Mouse (Mus musculus) layer of hippocampus, adult 18-20 months (tissue): ENCODE results near the gene Plpp3. TPM values are rescaled to one million over a fixed set of nuclear protein-coding genes. Genes with fewer than 3 reads are reported as not detected.
A peak's percentile ranks its signal among the peaks of the same experiment; 100 is the strongest.
"Not testable (repeated sequence)": the region's sequence is repeated elsewhere in the genome, so short reads cannot be mapped to it uniquely, and the experiment has no call there.

Source experiments
- DNase-seq, 2 experiments: peaks; one replicate each; pipeline ENCODE4 v3.0.0; 2022; ENCODE audit warnings: low spot score in 2 of 2
- total RNA-seq, 2 experiments: library from RNA; stranded (reverse); gene quantifications; 2 replicates each; pipeline ENCODE4 v1.2.3; 2021

Gene Plpp3
- total RNA-seq, 2 experiments from 2014 or later: 206 to 214 TPM

DNA sequence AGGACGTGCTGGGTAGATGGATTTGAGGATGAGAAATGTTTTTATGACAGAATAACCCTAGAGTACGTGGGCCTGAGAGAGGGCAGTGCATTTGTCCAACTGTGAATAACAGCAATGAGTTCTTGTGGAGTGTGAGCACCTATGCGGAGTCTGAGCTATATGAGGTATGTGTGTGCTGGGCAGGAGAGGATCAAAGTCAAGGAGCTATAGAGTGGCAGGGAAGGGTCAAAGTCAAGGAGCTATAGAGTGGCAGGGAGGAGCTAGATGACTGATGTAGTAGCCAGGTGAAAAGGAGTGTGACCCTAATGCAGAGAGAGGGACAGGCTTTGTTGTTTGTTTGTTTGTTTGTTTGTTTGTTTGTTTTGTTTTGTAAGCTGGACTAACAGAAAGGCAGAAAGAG is 98.0 kb downstream of the Plpp3 start:
- DNase-seq: no peak

DNA sequence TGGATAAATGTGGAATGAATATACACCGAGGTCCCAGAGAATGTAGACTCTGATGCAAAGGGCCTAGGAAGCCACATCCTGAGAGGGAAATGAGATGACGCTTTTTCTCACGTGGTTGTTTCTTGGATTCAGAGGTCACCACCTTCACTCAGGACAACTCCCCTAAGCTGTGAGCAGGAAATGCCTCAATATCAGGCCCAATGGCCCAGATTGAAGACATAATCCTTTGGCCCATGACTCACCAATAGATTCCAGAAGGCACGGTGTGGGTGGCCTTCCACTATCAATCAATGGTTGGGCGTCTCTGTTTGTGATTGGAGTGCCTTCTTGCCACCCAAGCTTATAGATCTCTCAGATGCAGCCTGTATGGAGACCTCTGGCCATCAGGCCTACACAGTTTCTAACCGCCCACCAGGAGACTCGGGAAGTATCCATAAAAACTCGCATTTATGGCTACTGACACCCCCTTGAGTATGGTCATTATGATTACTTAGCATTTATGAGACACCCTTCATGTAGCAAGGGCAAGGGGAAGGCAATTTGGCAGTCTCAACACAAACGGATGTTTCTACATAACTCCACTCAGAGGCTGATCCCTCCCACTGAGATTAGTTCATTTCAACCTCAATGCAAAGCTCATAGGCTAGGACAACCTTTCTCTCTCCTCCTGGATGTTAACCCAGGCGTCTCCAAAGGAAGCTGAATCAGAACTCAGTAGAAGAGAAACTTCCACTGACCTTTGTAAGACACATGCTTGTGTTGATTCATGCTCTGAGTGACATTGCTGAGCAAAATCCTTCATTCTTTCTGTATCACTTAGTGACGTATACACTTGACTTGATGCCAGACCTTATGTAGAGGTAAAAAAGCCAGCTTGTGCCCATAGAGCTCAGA is 100.8 kb downstream of the Plpp3 start:
- no peak for DNase-seq

DNA sequence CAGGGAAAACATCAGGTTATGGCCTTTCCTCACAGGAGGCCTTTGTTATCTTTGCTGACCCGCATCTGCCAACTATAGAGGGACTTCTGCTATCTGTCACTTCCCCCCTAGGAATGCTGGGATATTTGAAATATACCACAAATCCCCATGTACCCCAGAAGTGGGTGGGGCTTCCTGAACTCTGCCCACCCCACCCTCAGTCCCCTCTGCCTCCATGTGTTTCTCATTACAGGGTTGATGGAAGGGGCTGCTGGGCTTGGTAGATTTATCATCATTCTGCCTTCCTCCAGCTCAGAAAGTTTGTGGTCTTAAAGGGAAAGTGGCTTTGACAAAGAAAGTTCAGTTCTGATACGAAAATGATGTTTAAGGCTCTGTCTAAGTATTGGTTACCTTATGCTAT is 103.2 kb downstream of the Plpp3 start:
- DNase-seq: no peak

DNA sequence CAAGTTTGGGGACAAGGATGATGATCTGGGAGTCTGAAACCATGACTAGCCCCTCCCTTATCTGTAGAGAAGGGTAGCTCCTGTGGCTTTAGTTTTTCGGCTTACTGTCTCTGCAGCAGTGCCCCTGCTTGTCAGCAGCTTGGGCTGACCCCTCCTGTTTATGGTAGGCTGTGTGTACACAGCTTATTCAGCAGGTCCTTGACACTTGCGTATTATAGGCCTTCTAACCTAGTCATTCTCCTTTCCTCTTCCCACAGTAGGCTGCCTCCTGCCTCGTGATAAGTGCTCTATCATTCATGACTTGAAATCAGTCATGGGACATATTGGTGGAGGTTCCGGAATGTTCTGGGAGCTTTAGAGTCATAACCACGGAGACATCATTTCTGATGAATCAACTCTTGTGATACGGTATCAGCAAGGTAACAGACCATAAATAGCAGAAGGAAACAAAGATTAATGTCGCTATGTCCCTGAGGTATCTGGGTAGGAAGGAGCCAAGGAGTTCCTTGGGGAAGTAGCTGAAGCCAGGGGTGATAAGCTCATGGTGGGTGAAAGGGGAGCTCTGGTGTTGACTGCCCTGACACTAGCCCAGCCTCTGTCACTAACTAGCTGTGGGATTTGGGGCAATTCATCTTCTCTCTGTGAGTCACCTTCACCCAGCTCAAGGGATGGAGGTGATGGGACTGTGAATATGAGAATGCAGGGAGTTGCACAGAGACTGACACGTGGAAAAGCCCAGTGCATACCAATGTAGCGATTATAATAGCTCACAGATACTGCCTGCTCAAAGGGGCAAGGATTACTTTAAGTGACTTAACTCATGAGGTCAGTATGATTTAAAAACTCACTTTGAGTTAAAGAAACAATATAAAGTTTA is 104.0 kb downstream of the Plpp3 start:
- no peak for DNase-seq

DNA sequence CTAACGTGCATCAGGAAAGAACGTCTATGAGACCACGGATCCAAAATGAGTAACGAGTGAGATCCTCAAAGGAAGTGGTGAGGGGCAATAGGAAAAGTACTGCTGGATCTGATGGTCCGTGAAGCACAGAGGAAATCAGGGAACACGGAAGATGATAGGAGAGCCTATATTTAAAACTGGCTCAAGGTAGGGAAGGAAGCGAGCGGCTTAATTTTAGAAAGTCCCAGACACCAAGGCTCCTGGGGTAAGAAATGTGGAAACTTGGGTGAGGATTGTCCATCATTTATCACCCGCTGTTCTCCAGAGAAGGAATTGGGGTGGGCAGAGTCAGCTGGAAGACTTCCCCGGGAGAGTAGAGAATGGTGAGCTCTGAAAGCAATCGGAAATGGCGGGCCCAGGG is 105.2 kb downstream of the Plpp3 start:
- no peak for DNase-seq

DNA sequence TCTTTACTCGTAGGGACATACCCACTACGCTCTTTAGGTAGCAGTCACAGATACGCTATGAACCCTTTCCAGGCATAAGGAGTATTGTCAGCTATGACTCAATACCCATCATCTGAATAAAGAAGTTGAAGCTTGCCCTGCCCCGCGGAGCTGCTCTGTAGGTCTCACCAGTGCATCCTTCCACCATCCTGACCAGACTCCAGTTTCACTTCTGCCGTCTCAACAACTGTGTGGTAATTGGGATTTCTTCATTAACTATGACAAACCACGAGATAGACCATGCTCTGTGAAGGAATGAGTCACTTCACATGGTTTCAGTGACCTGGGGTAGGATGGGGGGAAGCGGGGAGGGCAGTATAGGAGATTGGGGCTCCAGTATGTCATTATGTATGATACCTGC is 106.5 kb downstream of the Plpp3 start:
- no peak for DNase-seq

DNA sequence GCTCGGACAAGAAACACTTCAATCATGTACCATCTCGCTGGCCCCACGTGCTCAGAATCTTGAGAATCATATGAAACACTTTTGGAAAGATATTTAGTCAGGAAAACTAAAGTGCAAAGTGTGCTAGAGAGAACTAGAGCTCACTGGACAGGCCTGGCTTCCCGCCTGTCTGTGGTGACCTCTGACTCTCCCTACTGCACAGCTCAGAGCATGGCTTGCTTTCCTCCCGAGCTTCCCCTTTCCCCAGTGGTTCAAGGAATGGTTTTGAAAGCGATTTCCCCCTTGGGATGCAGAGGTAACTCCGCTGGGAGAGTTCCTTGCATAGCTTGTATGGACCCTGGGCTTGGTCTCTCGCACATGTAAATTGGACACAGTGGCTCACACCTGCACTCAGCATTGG is 107.9 kb downstream of the Plpp3 start:
- no peak for DNase-seq

DNA sequence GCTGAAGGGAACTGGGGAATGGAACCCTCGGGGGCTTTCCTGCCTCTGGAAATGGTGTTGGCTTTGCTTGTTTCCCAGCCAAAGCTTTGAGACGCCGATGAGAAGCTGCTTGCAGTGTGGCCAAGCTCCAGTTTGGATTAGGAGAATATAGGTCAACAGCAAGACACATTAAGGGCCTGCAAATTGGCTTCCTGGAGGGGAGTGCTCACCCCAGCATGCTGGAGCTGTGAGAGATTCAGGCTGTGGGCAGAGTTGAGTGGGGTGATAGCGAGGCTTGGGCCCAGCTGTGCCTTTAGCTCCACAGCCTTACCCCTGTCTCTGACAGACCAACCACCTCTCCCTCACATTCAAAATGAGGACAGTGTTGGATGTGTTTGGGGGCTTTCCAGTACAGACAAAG is 108.5 kb downstream of the Plpp3 start:
- DNase-seq: no peak

DNA sequence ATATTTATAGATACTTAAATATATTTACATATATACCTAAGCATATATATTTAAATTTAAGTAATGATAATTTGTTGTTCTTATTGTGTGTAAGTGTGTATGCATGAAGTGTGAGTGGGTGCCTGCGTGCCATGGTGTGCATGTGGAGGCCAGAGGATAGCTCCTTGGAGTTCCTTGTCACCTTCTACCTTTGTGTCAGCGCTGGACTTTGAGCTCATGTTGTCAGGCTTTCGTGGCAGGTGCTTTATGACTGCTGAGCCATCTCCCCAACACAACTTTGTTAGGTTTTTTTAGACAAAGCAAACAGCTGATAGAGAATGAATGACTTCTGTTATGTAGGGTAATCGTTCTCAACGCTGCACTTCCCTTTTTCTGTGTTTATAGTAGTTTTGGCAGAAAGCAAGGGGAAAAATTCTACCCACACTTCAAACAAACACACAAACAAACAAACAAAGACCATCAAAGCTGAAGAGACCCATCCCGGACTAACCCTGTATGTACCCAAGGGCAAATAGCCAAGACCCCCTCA is 111.1 kb downstream of the Plpp3 start:
- DNase-seq: no peak

DNA sequence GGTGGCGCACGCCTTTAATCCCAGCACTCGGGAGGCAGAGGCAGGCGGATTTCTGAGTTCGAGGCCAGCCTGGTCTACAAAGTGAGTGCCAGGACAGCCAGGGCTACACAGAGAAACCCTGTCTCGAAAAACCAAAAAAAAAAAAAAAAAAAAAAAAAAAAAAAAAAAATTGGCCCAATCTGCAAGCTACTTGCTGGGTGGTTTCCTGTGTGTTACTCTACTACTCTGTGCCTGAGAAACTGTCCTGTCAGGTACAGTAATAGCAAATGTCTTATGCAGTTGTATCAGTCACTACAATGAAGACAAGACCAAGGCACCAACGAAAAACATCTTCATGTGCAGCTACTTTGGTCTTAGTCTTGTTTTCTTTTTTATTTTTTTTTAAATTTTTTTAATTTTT is 112.3 kb downstream of the Plpp3 start:
- DNase-seq: not testable (repeated sequence)

DNA sequence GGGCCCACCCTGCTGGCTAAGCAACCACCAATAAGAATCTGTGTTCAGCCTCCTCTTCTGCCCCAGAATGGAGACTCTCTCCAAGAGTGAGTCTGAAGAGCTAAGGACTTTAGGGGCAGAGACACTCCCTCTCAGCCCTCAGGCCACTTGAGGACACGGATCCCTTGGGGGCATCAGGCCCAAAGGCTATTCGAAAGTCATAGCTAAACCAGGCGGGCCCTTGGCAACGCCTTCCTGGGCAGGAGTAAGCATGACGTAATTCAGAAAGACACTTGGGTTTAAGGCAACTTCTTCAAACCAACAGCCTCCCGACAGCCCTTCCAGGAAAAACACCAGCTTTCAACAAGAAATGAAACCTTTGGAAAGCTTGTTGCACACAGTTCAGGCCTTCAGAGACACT is 114.0 kb downstream of the Plpp3 start:
- no peak for DNase-seq

DNA sequence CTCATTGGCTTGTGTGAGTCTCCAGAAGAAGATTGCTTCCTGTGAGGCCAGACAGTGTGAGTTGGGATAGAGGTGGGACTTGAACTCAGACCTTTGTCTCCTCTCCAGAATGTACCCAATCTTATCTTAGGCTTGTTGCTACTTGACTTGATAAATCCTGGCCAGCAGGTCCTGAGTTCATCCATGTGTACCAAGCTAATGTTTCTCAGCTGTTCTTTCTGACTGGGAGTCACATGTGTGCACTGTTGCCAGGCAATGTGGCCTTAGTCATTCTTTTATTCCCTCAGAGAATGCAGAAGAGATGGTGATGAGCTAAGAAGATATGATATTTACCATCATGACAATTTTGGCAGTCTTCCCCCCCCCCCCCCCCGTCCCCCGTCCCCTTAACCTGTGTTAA is 115.9 kb downstream of the Plpp3 start:
- DNase-seq: no peak

DNA sequence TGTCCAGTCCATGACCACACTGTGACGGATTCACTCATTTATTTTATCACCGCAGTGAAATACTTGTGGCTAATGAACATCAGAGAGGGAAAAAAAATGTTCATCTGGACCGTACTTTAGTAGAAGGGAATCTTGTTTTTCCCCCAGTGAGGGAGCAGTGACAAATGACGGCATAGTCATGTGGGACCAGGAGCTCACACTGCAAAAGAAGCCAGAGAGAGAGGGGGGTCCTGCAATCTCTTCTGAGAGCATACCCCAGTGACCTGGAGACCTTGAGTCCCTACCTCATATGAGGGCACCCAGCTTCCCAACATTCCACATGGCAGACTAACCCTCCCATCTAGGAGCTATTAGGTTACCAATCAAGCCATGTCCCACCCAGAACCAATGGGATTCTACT is 116.3 kb downstream of the Plpp3 start:
- DNase-seq: no peak

DNA sequence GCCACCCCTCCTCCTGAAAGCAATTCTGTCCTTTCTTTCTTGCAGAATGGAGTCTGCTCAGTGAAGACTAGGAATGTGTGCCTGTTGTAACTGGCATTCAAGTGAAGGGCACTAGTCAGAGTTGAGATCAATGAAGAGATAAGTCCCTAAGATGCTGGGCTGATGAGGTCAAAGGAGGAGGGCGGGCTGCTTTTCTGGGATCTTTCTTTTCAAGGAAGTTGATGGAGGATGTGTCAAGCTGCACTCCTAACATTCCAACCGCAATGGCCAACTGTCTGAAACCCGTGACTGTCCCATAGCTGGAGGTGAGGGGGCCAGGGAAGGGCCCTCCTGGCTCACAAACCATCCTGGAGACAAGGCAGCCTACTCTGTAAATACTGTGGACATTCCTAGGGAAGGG is 118.5 kb downstream of the Plpp3 start:
- DNase-seq: no peak

DNA sequence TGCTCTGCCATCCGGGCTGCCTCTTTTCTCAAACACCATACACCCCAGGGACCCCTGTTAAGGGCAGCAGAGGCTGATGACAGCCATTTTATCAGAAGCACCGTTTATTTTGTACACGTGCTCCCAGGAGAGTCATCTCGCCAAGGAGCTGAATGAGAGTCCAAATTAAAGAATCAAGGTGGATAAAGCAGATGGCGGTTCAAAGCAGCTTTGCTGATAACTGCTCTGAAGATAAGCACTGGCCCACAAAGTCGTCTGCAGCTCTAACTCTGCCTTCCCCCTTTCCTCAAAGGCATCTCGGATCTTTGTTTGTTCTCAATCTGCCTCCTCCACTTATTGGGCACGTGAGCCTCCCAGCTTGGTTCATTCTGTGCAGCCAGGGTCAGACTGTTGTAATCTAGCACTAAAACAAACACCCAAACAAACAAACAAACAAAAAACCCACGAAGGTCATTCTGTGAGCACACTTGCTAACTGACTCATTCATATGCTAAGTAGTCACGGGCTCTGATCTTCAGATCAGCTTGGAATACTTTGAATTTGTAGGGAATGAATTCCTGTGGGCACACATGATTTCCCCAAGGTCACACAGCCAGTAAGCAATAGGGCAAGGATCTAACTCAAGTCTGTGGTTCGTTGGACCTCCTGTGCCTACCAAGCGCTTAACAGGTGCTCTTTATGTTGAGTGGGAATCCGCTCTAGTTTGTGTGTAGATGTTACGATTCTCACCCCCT is 119.1 kb downstream of the Plpp3 start:
- DNase-seq: no peak

DNA sequence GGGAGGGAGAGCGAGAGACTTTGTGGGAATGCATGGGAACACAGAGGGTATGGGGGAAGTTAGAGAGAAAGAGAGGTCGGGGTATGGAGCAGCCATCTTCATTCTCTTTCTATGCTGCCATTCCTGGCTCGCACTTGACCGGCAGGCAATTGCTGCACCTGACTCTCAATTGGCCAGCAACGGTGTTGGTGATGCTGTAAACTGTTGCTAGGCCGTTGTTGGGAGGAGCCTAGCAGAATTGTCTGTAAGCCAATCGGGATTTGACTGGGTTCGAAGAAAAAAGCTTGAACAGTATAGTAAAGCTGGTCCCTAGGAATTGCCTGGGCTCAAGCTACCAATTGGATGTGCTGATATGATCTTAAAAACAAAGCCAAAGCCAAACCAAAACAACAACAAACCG is 121.0 kb downstream of the Plpp3 start:
- DNase-seq: no peak

DNA sequence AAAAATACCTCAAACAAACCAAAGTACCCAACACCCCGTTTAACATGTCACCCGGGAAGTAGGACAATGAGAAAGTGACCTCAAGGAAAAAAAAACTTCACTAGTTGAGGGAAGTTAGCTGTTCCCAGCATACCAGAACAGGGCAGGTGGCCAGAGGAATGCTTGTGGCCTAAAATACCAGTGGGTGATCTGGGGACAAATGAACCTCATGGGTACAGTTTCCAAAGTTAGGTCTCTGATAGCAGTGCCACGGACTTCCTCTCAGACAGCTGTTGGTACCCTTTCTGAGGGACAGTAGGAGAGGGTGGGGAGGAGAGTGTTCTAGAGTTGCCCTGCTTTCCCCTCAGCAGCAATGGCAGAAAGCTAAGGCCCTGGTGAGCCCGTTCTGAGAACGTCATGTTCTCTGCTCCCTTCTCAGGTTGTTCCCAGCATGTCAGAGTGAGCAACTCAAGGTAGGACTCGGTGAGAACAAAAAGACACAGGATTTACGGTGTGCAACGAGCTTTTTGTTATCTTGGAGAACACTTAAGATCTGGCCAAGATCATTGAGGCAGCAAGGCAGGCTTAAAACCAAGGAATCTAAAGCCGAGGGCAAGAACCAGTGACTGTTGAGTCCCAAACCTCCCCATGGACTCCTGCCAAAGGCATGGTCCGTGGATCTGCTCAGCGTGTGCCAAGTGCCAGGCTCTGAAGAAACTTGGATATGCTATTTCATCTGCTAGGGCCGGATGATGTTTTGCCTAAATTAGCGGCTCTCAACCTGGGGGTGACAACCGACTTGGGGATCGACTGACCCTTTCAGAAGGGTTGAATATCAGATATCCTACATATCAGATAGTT is 121.6 kb downstream of the Plpp3 start:
- DNase-seq: no peak

DNA sequence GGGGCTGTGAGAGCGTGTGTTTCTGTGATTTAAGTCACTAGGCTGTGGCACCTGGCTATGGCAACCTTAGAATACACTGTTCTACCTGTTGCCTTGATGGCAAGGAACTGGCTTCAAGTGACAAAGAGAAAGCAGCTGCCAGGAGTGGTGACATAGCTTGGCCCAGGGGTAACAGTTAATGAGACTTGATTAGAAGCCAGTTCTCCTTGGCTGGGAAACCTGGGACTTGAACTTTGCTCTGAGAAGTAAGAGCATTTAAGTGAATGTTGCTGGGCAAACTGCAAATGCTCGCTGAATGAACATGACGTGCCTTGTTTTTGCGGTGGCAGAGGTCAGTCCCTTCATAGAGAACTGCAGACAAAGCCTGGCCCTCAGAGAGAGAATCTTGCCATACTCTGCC is 122.7 kb downstream of the Plpp3 start:
- no peak for DNase-seq

DNA sequence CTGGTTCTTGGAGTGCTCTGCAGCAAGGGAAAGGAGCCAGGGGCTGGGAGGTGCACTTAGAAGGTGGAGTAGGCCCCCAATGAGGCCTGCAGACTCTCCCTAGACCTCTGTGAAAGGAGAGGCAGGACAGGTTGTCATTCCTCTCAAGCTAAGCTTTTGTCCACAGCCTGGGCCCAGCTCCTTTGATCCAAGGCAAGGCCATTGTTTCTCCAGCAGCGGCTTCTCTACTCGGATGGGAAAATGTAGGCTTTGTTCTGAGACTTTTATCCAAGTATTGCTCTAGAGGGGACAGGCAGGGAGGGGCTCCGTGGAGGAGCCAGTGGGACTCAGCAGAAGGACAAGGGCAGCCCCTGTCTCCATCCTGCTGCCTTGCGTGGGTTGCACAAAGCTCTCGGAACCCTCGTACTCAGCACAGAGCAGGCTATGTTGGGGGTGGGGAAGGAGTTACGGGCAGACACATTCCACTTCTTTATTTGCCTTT is 124.6 kb downstream of the Plpp3 start:
- DNase-seq: peak in 1 of 2 experiments; percentile 5
